Mouse (Mus musculus): ENCODE data around the gene Gmps.

Gene Gmps

DNA sequence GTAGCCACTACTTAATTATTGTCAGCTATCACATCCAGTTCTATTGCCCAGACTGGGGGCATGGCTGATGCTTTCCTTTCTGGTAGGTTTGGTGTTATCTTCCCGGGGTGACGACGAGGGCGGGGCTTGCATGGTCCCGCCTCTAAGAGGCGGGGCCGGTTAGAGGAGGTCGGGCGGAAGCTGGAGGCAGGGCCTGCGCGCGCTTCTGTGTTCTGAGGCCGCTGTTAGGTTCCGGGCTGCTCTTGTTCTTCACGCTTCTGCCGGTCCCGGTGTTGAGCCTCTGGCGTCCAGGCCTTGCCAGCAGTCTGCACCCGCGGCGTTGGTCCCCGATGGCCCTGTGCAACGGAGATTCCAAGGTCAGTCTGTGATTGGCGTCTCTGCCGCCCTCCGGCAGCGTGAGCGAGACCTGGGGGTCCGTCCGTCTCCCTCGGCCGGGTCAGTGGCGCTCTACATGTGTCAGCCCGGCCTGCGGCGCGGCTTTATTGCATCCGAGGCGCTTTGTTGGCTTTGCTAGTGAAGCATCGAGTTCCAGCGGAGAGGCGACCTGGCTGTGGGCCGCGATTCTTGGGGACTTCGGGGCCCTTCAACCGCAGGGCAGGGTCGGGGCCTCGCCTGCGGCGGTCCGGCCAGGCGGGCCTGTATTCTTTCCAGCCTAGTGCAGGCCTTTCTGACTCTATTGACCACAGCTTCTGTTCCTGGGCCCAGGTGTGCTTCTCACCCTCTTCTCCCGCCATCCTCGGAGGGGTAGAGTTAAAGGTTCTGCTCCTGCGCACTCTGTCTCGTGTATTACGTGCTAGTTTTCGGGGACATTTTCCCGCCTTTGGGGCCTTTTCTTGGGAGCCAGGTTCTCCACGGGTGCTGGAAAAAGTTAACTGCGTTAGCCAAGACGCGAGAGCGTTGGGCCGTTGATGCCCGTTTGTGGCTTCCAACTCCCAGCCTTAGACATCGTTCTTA is at the start of gene Gmps:
Gmps (plus strand) TSS at position 152 of the 954 bp plus-strand sequence.
- DNase-seq (ENCODE audit: low spot score) = peak; percentile 94

DNA sequence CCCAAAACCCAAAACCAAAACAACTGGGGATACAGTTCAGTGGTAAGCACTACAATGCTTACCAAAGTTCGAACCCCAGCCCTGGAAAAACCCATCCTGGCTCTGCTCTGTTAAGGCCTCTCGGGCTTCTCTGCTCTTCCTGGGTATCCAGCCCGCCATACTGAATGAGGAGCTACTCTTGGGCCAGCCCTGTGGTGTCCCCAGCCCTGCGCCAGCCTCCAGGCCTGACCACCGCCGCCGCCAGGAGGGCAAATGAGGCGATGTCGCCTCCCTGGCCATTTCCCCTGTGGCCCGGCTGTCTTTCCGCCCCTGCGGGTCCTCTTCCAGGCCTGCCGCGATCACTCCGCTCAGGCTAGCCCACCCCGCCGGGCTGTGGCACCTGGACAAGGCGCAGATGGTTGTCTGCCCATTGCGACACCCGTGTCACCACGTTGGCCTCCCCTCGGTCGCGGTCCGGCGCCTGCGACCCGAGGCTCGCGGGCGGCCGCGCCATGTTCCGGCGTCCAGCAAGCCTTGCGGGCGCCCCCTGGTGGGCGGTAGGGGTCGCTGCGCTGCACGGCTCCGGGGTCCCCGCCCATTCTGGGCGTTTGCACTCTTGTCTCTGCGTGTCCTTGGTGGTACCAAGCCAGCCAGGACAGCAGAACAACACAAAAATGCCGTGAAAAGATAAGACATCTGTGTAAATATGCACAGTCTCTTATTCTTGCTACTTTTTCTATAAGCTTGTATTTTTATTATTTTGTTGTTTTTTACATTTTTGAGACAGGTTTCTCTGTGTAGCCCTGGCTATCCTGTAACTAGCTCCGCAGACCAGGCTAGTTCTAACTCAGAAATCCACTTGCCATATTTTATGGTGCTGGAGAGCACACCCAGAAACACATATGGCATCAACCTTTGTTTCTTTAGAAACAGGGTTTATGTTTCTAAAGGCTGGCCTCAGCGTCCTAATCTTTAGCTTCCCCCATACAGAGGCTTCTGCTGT is 46.7 kb upstream of the Gmps start, which contains the start of gene E130311K13Rik:
E130311K13Rik (minus strand) TSS at position 595 of the 982 bp plus-strand sequence.
- peak; percentile 93 for DNase-seq (ENCODE audit: low spot score)

DNA sequence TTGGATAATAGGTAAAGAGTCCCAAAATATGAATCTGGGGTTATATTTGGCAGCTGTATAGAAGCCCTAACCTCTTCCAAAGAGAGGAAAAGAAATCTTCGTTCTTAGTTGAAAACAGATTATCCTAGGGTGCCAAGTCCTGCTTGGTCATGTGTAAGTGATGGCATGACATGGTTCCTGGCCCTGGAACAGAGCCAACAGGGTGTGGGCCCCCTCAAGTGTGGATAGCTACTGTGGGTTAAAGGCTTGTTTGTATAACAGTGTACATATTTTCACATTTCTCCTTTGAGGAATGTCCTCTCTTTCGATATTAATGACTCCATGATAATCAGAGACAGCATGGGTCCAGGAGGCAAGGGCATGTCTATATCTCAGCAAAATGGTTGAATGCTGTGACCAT is 37.0 kb upstream of the Gmps start:
- no peak for DNase-seq (ENCODE audit: low spot score)

DNA sequence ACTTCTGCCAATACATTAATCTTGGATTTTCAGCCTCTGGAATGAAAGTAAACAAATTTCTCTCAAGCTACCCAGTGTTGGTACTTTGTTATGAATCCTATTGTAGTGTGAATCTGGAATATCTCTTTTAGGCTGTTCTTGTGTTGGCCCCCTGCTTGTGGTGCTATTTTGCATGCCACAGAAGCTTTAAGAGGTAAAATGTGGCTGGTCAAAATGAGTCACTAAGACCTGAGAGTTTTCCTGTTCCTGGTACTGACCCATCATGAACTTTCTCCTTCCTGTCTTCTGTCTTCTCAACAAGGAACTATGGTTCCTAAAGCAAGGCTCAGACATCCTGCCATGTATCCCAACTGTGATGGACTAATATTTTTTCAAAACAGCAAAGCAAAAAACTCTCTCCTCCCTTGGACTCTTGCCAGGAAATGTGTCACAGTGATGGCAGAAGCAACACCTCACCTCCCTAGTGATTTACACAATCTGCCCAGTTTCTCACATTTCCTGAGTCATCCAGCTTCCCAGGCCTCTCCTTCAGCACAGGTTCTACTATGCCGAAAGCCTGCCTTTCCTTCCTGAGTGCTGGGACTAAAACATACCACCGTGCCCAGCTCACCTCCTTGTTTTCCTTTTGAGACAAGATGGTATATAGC is 34.6 kb upstream of the Gmps start:
- peak; percentile 60 for DNase-seq (ENCODE audit: low spot score)

DNA sequence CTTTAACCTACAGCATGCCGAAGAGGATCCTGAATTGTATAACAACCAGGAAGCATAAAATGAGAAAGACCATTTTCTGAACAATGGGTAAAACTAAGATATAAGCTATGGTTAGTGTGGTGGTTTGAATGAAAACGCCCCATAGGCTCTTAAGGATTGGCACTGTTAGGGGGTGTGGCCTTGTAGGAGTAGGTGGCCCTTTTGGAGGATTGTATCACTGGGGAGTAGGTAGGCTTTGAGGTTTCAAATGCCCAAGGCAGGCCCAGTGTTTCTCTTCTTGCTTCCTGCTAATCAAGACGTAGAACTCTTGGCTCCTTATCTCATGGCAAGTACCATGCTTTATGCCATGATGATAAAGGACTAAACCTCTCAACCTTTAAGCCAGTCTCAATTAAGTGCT is 26.1 kb upstream of the Gmps start:
- no peak for DNase-seq (ENCODE audit: low spot score)

DNA sequence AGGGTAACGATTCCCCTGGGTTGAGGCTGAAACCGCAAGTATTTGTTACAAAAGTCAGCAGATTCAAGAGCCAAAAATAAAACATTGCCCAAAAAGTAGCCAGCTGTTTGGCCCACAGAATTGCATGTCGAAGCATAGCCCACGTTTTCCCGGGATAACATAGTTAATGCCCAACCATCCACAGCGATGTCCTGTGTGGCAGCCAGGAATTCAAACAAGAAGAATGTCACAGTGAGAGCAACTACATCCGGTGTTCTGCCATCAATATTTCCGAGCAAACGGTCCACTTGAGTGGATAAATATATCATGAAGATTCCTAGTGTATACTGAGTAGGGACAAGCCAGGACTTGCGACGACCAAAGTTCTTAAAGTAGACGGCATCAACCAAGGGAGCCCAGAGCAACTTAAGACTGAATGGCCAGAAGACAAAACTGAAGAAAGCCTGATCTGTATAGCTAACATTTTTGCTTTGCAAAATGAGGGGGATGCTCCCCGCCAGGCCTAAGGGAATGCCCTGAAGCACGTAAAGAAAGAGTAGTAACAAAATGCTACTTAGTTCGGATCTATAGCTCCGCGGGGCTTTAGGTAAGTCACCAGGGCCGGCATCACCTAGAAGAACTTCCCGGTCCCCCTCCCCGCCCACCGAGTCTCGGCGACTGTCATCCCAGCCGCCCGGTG is 12.3 kb upstream of the Gmps start:
- DNase-seq (ENCODE audit: low spot score) = peak; percentile 19

DNA sequence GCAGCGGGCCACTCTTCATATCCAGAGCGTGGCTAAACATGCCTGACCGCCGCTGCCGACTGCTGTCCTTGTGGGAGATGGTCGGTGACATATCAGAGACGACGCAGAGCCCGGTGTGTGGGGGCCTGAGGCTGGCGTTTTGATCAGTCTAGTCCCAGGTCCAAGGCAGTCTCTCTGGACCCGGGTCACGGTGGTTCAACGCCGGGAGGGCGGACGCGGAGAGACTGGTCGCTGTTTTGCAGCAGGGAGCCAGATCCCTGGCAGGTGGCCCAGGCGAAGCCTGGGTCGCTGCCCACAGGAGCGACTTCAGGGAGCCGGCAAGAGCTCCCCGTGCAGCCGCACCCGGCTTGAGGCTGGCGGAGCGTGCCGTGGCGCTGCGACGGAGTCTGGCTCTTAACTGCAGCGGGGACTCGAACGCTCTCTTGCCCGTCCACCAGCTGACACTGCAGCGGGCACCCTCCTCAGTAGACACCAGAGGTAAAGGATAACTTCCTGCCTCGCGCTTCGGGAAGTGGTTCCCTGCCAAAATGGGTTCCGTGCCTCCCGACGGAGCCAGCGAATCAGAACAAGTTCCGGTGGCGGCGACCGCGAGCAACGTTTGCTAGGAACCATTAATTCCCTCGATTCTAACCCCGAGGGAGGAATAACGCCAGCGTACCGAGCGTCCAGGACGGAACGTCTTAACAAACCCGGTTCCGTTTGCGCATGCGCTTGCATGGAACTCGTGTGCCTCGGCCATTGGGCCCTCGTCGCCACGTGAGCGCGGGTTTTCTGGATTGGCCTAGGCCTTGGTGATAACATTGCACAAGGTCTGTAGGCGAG is 11.6 kb upstream of the Gmps start, which contains the start of gene Slc33a1:
Slc33a1 (minus strand) TSS at position 669 of the 822 bp plus-strand sequence.
- peak; percentile 100 for DNase-seq (ENCODE audit: low spot score)

DNA sequence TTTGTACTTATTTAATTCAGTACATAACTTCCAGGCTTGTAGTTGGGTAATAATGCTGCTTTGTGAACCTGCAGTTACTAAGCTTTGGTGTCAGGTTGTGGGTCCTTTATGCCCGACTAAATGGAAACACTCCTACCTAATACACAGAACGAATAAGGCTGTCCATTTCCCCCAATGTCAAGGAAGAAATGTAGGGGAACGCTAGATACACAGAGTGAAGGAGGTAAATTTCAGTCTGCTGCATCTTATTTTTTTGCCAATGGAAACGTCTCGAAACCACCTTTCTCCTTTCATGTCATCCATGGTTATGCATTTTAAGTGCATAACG is 11.0 kb upstream of the Gmps start:
- no peak for DNase-seq (ENCODE audit: low spot score)

DNA sequence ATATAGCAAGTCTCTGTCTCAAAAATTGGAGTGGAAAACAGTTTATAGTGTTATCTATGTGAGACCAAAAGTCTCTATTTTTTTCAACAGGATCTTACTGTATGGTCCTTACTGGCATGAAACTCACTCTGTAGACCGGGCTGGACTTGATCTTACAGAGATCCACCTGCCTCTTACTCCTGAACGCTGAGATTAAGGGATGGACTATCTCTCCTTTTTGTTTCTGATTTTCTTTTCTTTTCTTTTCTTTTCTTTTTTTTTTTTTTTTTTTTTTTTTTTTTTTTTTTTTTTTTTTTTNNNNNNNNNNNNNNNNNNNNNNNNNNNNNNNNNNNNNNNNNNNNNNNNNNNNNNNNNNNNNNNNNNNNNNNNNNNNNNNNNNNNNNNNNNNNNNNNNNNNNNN is 10.0 kb upstream of the Gmps start:
- no peak for DNase-seq (ENCODE audit: low spot score)

DNA sequence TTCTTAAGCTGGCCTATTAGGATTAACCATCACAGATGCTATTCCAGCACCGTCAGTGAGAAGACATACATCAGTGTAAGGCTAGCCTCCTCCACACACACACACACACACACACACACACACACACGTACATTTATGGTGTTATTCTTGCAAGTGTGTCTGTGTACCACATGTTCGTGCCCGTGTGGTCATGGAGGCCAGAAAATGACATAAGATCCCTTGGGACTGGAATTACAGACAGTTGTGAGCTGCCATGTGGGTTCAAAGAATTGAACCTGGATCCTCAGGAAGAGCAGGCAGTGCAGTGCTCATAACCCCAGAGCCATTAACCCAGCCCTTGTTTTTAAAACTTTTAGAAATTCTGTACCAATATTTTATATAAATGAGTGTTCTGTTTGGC is 2.0 kb downstream of the Gmps start:
- peak; percentile 37 for DNase-seq (ENCODE audit: low spot score)

DNA sequence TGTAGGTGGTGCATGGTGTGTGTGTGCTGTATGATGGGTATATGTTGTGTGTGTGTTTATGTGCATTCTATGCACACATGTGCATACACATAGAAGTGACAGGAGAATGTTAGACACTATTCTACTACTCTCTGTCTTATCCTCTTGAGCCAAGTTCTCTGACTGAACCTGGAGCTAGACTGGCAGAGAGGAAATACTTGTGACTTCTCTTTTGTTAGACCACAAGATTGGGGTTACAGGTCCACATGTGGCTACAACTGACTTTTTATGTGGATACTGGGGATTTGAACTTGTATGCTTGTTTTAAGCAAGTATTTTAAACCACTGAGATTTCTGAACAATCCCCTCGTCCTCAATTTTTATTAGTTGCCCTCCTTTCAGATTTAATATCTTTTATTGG is 10.8 kb downstream of the Gmps start:
- DNase-seq (ENCODE audit: low spot score) = no peak

DNA sequence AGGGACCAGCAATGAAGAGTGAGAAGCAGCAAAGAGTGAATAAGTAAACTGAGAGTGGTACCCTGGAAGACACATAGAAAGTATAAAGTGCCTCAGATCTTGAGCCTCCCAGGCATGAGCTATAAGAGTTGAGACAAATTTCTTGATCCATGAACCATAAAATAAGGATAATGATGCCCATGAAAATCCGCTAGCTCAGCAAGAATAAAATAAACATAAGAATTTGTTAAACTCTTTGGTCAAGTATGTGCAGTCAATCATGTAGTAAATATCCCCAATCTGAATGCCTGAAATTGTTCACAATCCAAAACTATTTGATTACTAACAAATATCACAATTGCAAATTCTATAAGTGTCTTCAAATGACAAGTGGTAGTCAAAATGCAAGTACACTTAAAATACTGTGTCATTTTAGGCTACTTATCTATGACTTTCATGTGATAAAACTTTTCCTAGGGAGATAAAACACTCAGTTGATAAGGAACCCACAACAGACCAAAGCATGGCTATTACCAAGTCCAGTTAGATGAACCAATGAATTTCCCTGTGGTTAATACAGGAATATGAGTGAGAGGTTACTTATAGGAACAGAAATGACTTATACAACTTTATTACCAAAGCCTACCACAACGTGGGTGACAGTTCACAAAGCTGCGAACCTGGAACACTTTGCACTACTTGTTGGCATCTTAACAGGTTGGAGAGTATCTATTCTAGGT is 13.0 kb downstream of the Gmps start:
- no peak for DNase-seq (ENCODE audit: low spot score)

DNA sequence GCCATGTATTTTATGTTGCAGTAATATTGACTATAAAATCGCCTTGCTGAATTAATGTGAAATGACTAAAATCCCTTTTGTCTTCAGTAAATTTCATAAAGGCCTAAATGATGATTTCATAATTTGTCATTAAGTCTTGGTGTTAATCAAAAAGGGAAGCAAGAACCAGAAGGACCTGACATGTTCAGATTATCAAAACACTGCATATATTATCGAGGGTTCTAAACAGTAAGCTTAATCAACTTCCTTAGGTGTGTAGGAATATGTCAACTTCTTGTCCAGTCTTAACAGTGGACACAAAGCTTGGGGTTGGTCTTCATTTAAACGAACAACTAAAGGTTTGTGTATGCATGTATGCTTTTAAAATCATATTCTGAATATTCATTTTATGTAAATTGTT is 45.5 kb downstream of the Gmps start:
- no peak for DNase-seq (ENCODE audit: low spot score)

DNA sequence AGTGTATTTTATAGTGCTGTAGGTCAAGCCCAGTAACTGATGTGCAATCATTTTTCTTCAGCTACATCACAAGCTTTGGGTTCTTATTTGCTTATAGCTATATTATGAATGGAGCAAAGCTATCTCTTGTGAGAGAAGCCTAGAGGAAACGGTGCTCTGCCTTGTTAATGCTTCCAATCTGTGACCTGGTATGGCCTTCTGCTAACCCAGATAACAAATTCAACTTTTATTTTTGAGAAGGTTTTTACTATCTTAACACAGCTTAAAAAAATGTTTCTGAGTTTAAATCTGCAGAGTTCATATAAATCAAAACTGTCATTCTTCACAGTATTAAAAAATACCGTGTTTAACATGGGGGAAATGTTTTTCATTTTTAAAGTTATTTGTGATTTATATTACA is 46.0 kb downstream of the Gmps start:
- no peak for DNase-seq (ENCODE audit: low spot score)

DNA sequence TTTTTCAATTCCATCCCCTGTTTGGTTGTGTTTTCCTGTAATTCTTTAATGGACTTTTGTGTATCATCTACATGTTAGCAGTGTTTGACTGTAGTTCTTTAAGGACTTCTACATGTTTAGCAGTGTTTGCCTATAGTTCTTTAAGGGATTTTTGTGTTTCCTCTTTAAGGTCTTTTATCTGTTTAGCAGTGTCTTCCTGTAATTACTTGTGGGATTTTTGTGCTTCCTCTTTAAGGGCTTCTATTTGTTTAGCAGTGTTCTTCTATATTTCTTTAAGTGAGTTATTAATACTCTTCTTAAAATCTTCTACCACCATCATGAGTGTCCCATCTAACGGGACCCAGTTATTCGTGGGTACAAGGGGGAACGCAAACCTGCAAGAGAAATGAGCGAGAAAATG is 53.9 kb downstream of the Gmps start:
- no peak for DNase-seq (ENCODE audit: low spot score)

DNA sequence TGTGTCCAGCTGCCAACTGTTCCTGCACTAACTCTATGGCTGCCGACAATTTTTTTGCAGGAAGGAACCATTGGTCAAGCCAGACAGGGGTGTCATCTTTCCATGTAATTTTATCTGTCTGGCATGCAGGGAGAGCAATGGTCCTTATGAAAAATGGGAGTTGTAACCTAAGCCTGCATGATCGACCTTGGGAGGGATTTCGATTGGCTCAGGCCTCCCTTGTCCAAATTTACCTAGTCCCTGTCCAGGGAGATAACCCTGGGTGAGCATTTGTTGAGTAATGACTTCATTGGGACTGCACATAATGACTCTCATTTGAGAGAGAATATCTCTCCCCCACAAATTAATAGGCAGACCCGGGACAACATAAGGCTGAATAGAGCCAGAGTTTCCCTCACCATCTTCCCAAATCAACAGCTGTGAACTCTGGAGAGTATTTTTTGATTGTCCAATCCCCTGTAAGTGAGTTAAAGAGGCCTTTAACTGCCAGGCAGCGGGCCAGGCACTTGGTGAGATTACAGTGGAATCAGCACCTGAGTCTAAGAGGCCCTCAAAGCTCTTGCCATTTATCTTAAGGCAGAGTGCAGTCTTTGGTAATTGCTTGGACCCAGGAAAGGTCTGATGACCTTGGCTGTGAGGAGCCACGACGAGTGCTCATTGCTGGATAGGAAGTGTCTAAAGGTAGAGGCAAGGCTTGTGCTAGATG is 62.4 kb downstream of the Gmps start:
- DNase-seq (ENCODE audit: low spot score) = no peak

DNA sequence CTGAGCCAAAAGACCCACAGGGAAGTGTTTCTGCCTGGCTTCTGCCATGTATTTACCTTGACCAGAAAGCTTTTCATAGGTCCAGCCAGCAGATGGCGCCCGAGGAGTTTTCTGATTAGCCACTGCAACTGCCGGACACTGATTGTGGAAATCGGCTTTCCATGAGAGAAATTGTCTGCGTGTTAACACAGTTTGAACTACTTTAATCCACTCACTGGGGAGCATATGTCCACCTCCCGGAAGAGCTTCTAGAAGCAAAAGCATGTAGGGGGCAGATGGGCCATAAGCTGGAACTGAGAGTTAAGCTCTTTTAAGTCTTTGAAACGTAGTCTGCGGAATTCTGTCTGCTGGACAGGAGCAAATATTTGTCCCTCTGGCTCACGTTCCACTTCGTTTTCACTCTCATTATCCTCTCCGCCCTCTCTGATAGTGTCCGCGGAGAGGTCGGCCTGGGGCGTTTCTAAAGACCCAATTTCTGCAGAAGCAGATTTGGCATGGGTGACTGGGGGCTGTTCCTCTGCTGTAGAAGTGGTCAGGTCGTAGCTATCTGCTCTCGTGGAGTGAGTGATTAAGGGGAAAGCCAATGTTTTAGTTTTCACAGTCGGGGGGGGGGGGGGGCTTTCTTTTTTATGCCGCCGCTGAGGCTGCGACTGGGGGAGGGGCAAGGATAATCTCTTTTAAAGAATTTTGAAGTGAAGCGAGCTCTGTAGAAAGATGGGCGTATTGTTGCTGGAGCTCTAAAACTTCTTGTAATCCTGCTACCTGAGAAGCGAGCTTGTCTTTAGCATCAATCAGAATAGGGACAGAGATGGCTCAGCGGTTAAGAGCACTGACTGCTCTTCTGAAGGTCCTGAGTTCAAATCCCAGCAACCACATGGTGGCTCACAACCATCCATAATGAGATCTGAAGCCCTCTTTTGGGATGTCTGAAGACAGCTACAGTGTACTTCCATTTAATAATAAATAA is 64.2 kb downstream of the Gmps start:
- peak; percentile 85 for DNase-seq (ENCODE audit: low spot score)

All from MN1 (cell line).